Mouse (Mus musculus): ENCODE results near the gene Fgd3. TPM values are rescaled to one million over a fixed set of nuclear protein-coding genes. Genes with fewer than 3 reads are reported as not detected.

The Fgd3 gene
- polyA plus RNA-seq, 1 experiment, result 0.56 TPM

- no peaks in the 10 kb centered on the region; the same call in 1 of the 2 replicates for H3K4me1 ChIP-seq (ENCODE audit: control insufficient read depth, insufficient read depth, low read length)
- no peak overlapping the region for H3K27ac ChIP-seq (ENCODE audit: control insufficient read depth, insufficient read depth, low read depth, low read length)
- no peaks in the 10 kb centered on the region for H3K36me3 ChIP-seq (ENCODE audit: control insufficient read depth, insufficient read depth, low read length)
- TF ChIP-seq CTCF (IDR thresholded peaks at IDR 0.05; ENCODE audit: control insufficient read depth, insufficient read depth, insufficient replicate concordance, low read depth, low read length) (no peak), POLR2A (IDR thresholded peaks at IDR 0.05; ENCODE audit: control insufficient read depth, low read depth, low read length) (no peak)
- H3K27me3 ChIP-seq (ENCODE audit: control insufficient read depth, insufficient read depth, low read length), result no peaks in the 10 kb centered on the region
- H3K4me3 ChIP-seq (ENCODE audit: control insufficient read depth, low read depth, low read length), result no peak overlapping the region
These were observed 19.3 kb downstream of the Fgd3 start for GRCm38 (mm10) chr13:49300771-49301170.

GRCm38 (mm10) chr13:49298514-49299381, 21.4 kb downstream of the Fgd3 start:
- no peak for TF ChIP-seq POLR2A (IDR thresholded peaks at IDR 0.05; ENCODE audit: control insufficient read depth, low read depth, low read length)
- no peaks in the 10 kb centered on the region for H3K36me3 ChIP-seq (ENCODE audit: control insufficient read depth, insufficient read depth, low read length)
- no peaks in the 10 kb centered on the region; the same call in 1 of the 2 replicates for H3K4me1 ChIP-seq (ENCODE audit: control insufficient read depth, insufficient read depth, low read length)
- H3K4me3 ChIP-seq (ENCODE audit: control insufficient read depth, low read depth, low read length), result no peak overlapping the region
- no peaks in the 10 kb centered on the region for H3K27me3 ChIP-seq (ENCODE audit: control insufficient read depth, insufficient read depth, low read length)
- H3K27ac ChIP-seq (ENCODE audit: control insufficient read depth, insufficient read depth, low read depth, low read length), result no peak overlapping the region

- H3K4me1 ChIP-seq (ENCODE audit: control insufficient read depth, insufficient read depth, low read length), result no peaks in the 10 kb centered on the region; the same call in 1 of the 2 replicates
- no peak for TF ChIP-seq POLR2A (IDR thresholded peaks at IDR 0.05; ENCODE audit: control insufficient read depth, low read depth, low read length)
- no peak for TF ChIP-seq CTCF (IDR thresholded peaks at IDR 0.05; ENCODE audit: control insufficient read depth, insufficient read depth, insufficient replicate concordance, low read depth, low read length)
- no peak overlapping the region for H3K27ac ChIP-seq (ENCODE audit: control insufficient read depth, insufficient read depth, low read depth, low read length)
These were observed 23.8 kb downstream of the Fgd3 start for GRCm38 (mm10) chr13:49296270-49296669.

GRCm38 (mm10) chr13:49294108-49294507, 26.0 kb downstream of the Fgd3 start:
- no peak overlapping the region for H3K27ac ChIP-seq (ENCODE audit: control insufficient read depth, insufficient read depth, low read depth, low read length)
- no peak overlapping the region for H3K4me3 ChIP-seq (ENCODE audit: control insufficient read depth, low read depth, low read length)
- no peaks in the 10 kb centered on the region for H3K27me3 ChIP-seq (ENCODE audit: control insufficient read depth, insufficient read depth, low read length)
- H3K36me3 ChIP-seq (ENCODE audit: control insufficient read depth, insufficient read depth, low read length), result no peaks in the 10 kb centered on the region
- TF ChIP-seq CTCF (IDR thresholded peaks at IDR 0.05; ENCODE audit: control insufficient read depth, insufficient read depth, insufficient replicate concordance, low read depth, low read length) (no peak), POLR2A (IDR thresholded peaks at IDR 0.05; ENCODE audit: control insufficient read depth, low read depth, low read length) (no peak)
- H3K4me1 ChIP-seq (ENCODE audit: control insufficient read depth, insufficient read depth, low read length), result no peaks in the 10 kb centered on the region; the same call in 1 of the 2 replicates

More at GRCm38 (mm10) chr13:49296270-49296669, 23.8 kb downstream of the Fgd3 start:
- no peaks in the 10 kb centered on the region for H3K27me3 ChIP-seq (ENCODE audit: control insufficient read depth, insufficient read depth, low read length)
- H3K4me3 ChIP-seq (ENCODE audit: control insufficient read depth, low read depth, low read length), result no peak overlapping the region
- no peaks in the 10 kb centered on the region for H3K36me3 ChIP-seq (ENCODE audit: control insufficient read depth, insufficient read depth, low read length)

GRCm38 (mm10) chr13:49291949-49292348, 28.2 kb downstream of the Fgd3 start:
- Histone ChIP-seq H3K27ac (ENCODE audit: control insufficient read depth, insufficient read depth, low read depth, low read length) (no peak overlapping the region), H3K4me1 (ENCODE audit: control insufficient read depth, insufficient read depth, low read length) (no peaks in the 10 kb centered on the region), H3K4me3 (ENCODE audit: control insufficient read depth, low read depth, low read length) (no peak overlapping the region), H3K27me3 (ENCODE audit: control insufficient read depth, insufficient read depth, low read length) (no peaks in the 10 kb centered on the region), H3K36me3 (ENCODE audit: control insufficient read depth, insufficient read depth, low read length) (no peaks in the 10 kb centered on the region)
- TF ChIP-seq CTCF (IDR thresholded peaks at IDR 0.05; ENCODE audit: control insufficient read depth, insufficient read depth, insufficient replicate concordance, low read depth, low read length) (no peak), POLR2A (IDR thresholded peaks at IDR 0.05; ENCODE audit: control insufficient read depth, low read depth, low read length) (no peak)

- Histone ChIP-seq H3K4me1 (ENCODE audit: control insufficient read depth, insufficient read depth, low read length) (no peaks in the 10 kb centered on the region), H3K27me3 (ENCODE audit: control insufficient read depth, insufficient read depth, low read length) (no peaks in the 10 kb centered on the region), H3K27ac (ENCODE audit: control insufficient read depth, insufficient read depth, low read depth, low read length) (no peak overlapping the region), H3K4me3 (ENCODE audit: control insufficient read depth, low read depth, low read length) (no peak overlapping the region), H3K36me3 (ENCODE audit: control insufficient read depth, insufficient read depth, low read length) (no peaks in the 10 kb centered on the region)
- TF ChIP-seq CTCF (IDR thresholded peaks at IDR 0.05; ENCODE audit: control insufficient read depth, insufficient read depth, insufficient replicate concordance, low read depth, low read length) (peak; percentile 42; the same call in 1 of the 2 replicates), POLR2A (IDR thresholded peaks at IDR 0.05; ENCODE audit: control insufficient read depth, low read depth, low read length) (no peak)
These were observed 28.7 kb downstream of the Fgd3 start for GRCm38 (mm10) chr13:49291398-49291797.

- no peak overlapping the region for H3K27ac ChIP-seq (ENCODE audit: control insufficient read depth, insufficient read depth, low read depth, low read length)
- TF ChIP-seq POLR2A (IDR thresholded peaks at IDR 0.05; ENCODE audit: control insufficient read depth, low read depth, low read length) (no peak), CTCF (IDR thresholded peaks at IDR 0.05; ENCODE audit: control insufficient read depth, insufficient read depth, insufficient replicate concordance, low read depth, low read length) (no peak)
These were observed 32.9 kb downstream of the Fgd3 start for GRCm38 (mm10) chr13:49287224-49287623.

More at GRCm38 (mm10) chr13:49287224-49287623, 32.9 kb downstream of the Fgd3 start:
- Histone ChIP-seq H3K4me1 (ENCODE audit: control insufficient read depth, insufficient read depth, low read length) (no peaks in the 10 kb centered on the region; the same call in 1 of the 2 replicates), H3K4me3 (ENCODE audit: control insufficient read depth, low read depth, low read length) (no peak overlapping the region), H3K27me3 (ENCODE audit: control insufficient read depth, insufficient read depth, low read length) (no peaks in the 10 kb centered on the region), H3K36me3 (ENCODE audit: control insufficient read depth, insufficient read depth, low read length) (no peaks in the 10 kb centered on the region)

Measured in testis, adult 2 months (tissue).